Mouse (Mus musculus) heart, embryonic 16.5 days (tissue): Measurements from ENCODE around the gene Nav1. TPM values are rescaled to one million over a fixed set of nuclear protein-coding genes. Genes with fewer than 3 reads are reported as not detected.

Experiments used
- ATAC-seq: fragments of 200-750 bp; cut with Nextera tagmentation; replicated peaks from 2 replicates; pipeline ENCODE4 v1.8.0; 2017; ENCODE audit warnings: moderate number of reproducible peaks; ENCODE audit not compliant: insufficient read depth, low FRiP score; ENCODE audit errors: extremely low read depth
- H3K27ac ChIP-seq: fragments of 300-500 bp; sonication (generic); 2 replicates; pipeline ENCODE4 v1.5.1; 2014; ENCODE audit warnings: mild to moderate bottlenecking, low read length, control low read depth, moderate library complexity
- H3K27me3 ChIP-seq: fragments of 300-500 bp; sonication (generic); 2 replicates; pipeline ENCODE4 v1.6.1; 2014; ENCODE audit warnings: low read length, mixed read lengths; ENCODE audit not compliant: control insufficient read depth, insufficient read depth
- H3K36me3 ChIP-seq: fragments of 300-500 bp; sonication (generic); 2 replicates; pipeline ENCODE4 v1.6.1; 2014; ENCODE audit not compliant: control insufficient read depth, insufficient read depth
- H3K4me1 ChIP-seq: fragments of 300-500 bp; sonication (generic); 2 replicates; pipeline ENCODE4 v1.6.1; 2014; ENCODE audit warnings: low read length, mixed read lengths; ENCODE audit not compliant: control insufficient read depth, insufficient read depth
- H3K4me2 ChIP-seq: fragments of 300-500 bp; sonication (generic); 2 replicates; pipeline ENCODE4 v1.6.1; 2014; ENCODE audit warnings: low read depth, mild to moderate bottlenecking, control low read depth, low read length
- H3K4me3 ChIP-seq: fragments of 300-500 bp; sonication (generic); 2 replicates; pipeline ENCODE4 v1.5.1; 2014; ENCODE audit warnings: mild to moderate bottlenecking, control low read depth, low read length
- H3K9ac ChIP-seq: fragments of 300-500 bp; sonication (generic); 2 replicates; pipeline ENCODE4 v1.6.1; 2014; ENCODE audit warnings: low read length, control low read depth
- H3K9me3 ChIP-seq: fragments of 300-500 bp; sonication (generic); replicated peaks from 2 replicates; pipeline ENCODE4 v1.6.1; 2016; ENCODE audit warnings: low read length; ENCODE audit not compliant: control insufficient read depth
- WGBS: fragments of 180-500 bp; shearing (Covaris S2); extraction: QIAGEN DNeasy Blood & Tissue Kit; methylation state at CpG from one replicate; pipeline ENCODE4 v1.1.7; 2014; 5-methylcytosine and 5-hydroxymethylcytosine counted together
- polyA plus RNA-seq: library from polyadenylated mRNA; unstranded; fragments of >200 nt; fragmentation: Nextera tagmentation; extraction: Ambion mirVana; gene quantifications from 2 replicates; pipeline ENCODE4 v1.2.1, GENCODE M21; 2015

The Nav1 gene
- polyA plus RNA-seq, 1 experiment from 2014 or later: 22.6 TPM

GRCm38 (mm10) chr1:135635323-135636064, 28.4 kb upstream of the Nav1 start:
- no peak overlapping the region for H3K9ac ChIP-seq
- WGBS: 67% methylated on average over 11 of the region's 11 CpGs
- H3K27me3 ChIP-seq: no peaks in the 10 kb centered on the region
- no peak overlapping the region for H3K4me3 ChIP-seq
- no peak overlapping the region for H3K4me2 ChIP-seq
- H3K9me3 ChIP-seq: no peaks in the 10 kb centered on the region
- no peaks in the 10 kb centered on the region for H3K36me3 ChIP-seq
- no peak overlapping the region for H3K27ac ChIP-seq
- peaks cover 14% of the 10 kb centered on the region for H3K4me1 ChIP-seq
- ATAC-seq: no peak

GRCm38 (mm10) chr1:135634791-135635190, 27.7 kb upstream of the Nav1 start:
- ATAC-seq: no peak
- WGBS: 13% methylated on average over 6 of the region's 6 CpGs
- Histone ChIP-seq H3K36me3 (no peaks in the 10 kb centered on the region), H3K9ac (no peak overlapping the region), H3K4me3 (no peak overlapping the region), H3K4me2 (no peak overlapping the region), H3K9me3 (no peaks in the 10 kb centered on the region), H3K27ac (no peak overlapping the region), H3K27me3 (no peaks in the 10 kb centered on the region), H3K4me1 (peaks cover 14% of the 10 kb centered on the region)

- Histone ChIP-seq H3K4me3 (no peak overlapping the region), H3K36me3 (no peaks in the 10 kb centered on the region), H3K4me2 (no peak overlapping the region), H3K9ac (no peak overlapping the region), H3K9me3 (no peaks in the 10 kb centered on the region), H3K27me3 (no peaks in the 10 kb centered on the region), H3K4me1 (peaks cover 14% of the 10 kb centered on the region), H3K27ac (no peak overlapping the region)
- ATAC-seq: no peak
- 70% methylated on average over 2 of the region's 2 CpGs for WGBS
These were observed 26.8 kb upstream of the Nav1 start for GRCm38 (mm10) chr1:135633884-135634283.

GRCm38 (mm10) chr1:135633478-135633877, 26.4 kb upstream of the Nav1 start:
- peaks cover 14% of the 10 kb centered on the region for H3K4me1 ChIP-seq

GRCm38 (mm10) chr1:135632199-135632598, 25.1 kb upstream of the Nav1 start:
- ATAC-seq: no peak
- no peaks in the 10 kb centered on the region for H3K36me3 ChIP-seq
- no peak overlapping the region for H3K27ac ChIP-seq
- H3K9ac ChIP-seq: no peak overlapping the region
- H3K9me3 ChIP-seq: no peaks in the 10 kb centered on the region
- peaks cover 9% of the 10 kb centered on the region for H3K4me1 ChIP-seq
- H3K27me3 ChIP-seq: no peaks in the 10 kb centered on the region
- no peak overlapping the region for H3K4me2 ChIP-seq
- 92% methylated on average over 1 of the region's 1 CpGs for WGBS
- H3K4me3 ChIP-seq: no peak overlapping the region

More at GRCm38 (mm10) chr1:135633478-135633877, 26.4 kb upstream of the Nav1 start:
- H3K9me3 ChIP-seq: no peaks in the 10 kb centered on the region
- no peak overlapping the region for H3K4me3 ChIP-seq
- no peak overlapping the region for H3K27ac ChIP-seq
- no peak for ATAC-seq
- WGBS: 76% methylated on average over 4 of the region's 4 CpGs
- H3K27me3 ChIP-seq: no peaks in the 10 kb centered on the region
- H3K4me2 ChIP-seq: no peak overlapping the region
- H3K36me3 ChIP-seq: no peaks in the 10 kb centered on the region
- H3K9ac ChIP-seq: no peak overlapping the region

- peak; percentile 85 for ATAC-seq
- Histone ChIP-seq H3K27ac (peak overlapping the region; percentile 69), H3K4me3 (no peak overlapping the region), H3K9ac (no peak overlapping the region), H3K36me3 (no peaks in the 10 kb centered on the region), H3K4me2 (peak overlapping the region; percentile 11; the same call in 1 of the 2 replicates), H3K9me3 (no peaks in the 10 kb centered on the region), H3K27me3 (no peaks in the 10 kb centered on the region), H3K4me1 (peaks cover 9% of the 10 kb centered on the region)
- WGBS: 23% methylated on average over 8 of the region's 8 CpGs
These were observed 24.4 kb upstream of the Nav1 start for GRCm38 (mm10) chr1:135631515-135631914.

GRCm38 (mm10) chr1:135629846-135630245, 22.8 kb upstream of the Nav1 start:
- no peak for ATAC-seq
- Histone ChIP-seq H3K4me3 (no peak overlapping the region), H3K9ac (no peak overlapping the region), H3K4me1 (peaks cover 9% of the 10 kb centered on the region), H3K27me3 (no peaks in the 10 kb centered on the region), H3K36me3 (no peaks in the 10 kb centered on the region), H3K27ac (no peak overlapping the region), H3K4me2 (no peak overlapping the region), H3K9me3 (no peaks in the 10 kb centered on the region)
- 74% methylated on average over 5 of the region's 5 CpGs for WGBS

GRCm38 (mm10) chr1:135626218-135626617, 19.1 kb upstream of the Nav1 start:
- Histone ChIP-seq H3K27ac (no peak overlapping the region), H3K4me3 (no peak overlapping the region), H3K4me2 (no peak overlapping the region), H3K36me3 (no peaks in the 10 kb centered on the region), H3K9me3 (no peaks in the 10 kb centered on the region), H3K4me1 (no peaks in the 10 kb centered on the region; the same call in 1 of the 2 replicates), H3K9ac (no peak overlapping the region), H3K27me3 (no peaks in the 10 kb centered on the region)
- no peak for ATAC-seq
- 75% methylated on average over 6 of the region's 6 CpGs for WGBS

- H3K4me2 ChIP-seq: no peak overlapping the region
- H3K9ac ChIP-seq: no peak overlapping the region
- ATAC-seq: no peak
- H3K27ac ChIP-seq: no peak overlapping the region
- no peaks in the 10 kb centered on the region for H3K27me3 ChIP-seq
- H3K9me3 ChIP-seq: no peaks in the 10 kb centered on the region
- no peaks in the 10 kb centered on the region for H3K36me3 ChIP-seq
- H3K4me1 ChIP-seq: no peaks in the 10 kb centered on the region; the same call in 1 of the 2 replicates
- WGBS: 71% methylated on average over 3 of the region's 3 CpGs
- H3K4me3 ChIP-seq: no peak overlapping the region
These were observed 18.6 kb upstream of the Nav1 start for GRCm38 (mm10) chr1:135625741-135626140.
